Mouse (Mus musculus) CH12.LX (cell line): ENCODE measurements at regions not wholly inside any gene's neighbourhood (a gene's known extent, or its start where the extent isn't known, plus 50 kb on each side); places are given as distances from the start of the nearest gene placed in this dataset.
A peak's percentile ranks its signal among the peaks of the same experiment; 100 is the strongest.

Source experiments
- DNase-seq: peaks from one replicate; pipeline ENCODE4 v3.0.0-alpha.2; 2013; ENCODE audit errors: extremely low read depth
- H3K27ac ChIP-seq: 2 replicates; pipeline ENCODE4 v1.5.1; 2012; ENCODE audit warnings: low read depth, mild to moderate bottlenecking, control low read depth, moderate library complexity; ENCODE audit not compliant: insufficient read depth
- H3K27me3 ChIP-seq: replicated peaks from 2 replicates; pipeline ENCODE3; 2012; ENCODE audit warnings: inconsistent platforms
- H3K36me3 ChIP-seq, 2 experiments: replicated peaks in 1 of 2; 2 replicates each; pipeline versions ENCODE3 to v1.6.1; 2012; ENCODE audit warnings: inconsistent platforms in 1 of 2, low read length in 1 of 2, mild to moderate bottlenecking in 1 of 2, mixed read lengths in 1 of 2, moderate library complexity in 1 of 2; ENCODE audit not compliant: control insufficient read depth in 1 of 2, insufficient read depth in 1 of 2
- H3K4me1 ChIP-seq, 2 experiments: 2 replicates each; pipeline ENCODE4 v1.6.1; 2012; ENCODE audit warnings: inconsistent platforms in 1 of 2, moderate library complexity in 1 of 2; ENCODE audit not compliant: insufficient read depth in 2 of 2, control insufficient read depth in 1 of 2
- H3K4me2 ChIP-seq: 2 replicates; pipeline ENCODE4 v1.6.1; 2012; ENCODE audit warnings: low read depth, mild to moderate bottlenecking, control low read depth; ENCODE audit not compliant: poor library complexity, insufficient read depth, severe bottlenecking
- H3K4me3 ChIP-seq, 3 experiments: fragments of 150-350 bp in 1 of 3; sonication (generic) in 1 of 3; replicated peaks in 1 of 3; 2 replicates each; pipeline versions ENCODE3 to v1.5.1; 2011 to 2012; ENCODE audit warnings: low read depth in 2 of 3, low read length in 2 of 3, mild to moderate bottlenecking in 2 of 3, moderate library complexity in 2 of 3, control low read depth in 1 of 3, improper control_type of control experiment in 1 of 3, inconsistent platforms in 1 of 3, mixed read lengths in 1 of 3; ENCODE audit not compliant: poor library complexity in 1 of 3
- H3K79me2 ChIP-seq: replicated peaks from 2 replicates; pipeline ENCODE4 v1.6.1; 2012; ENCODE audit warnings: mild to moderate bottlenecking, moderate library complexity; ENCODE audit not compliant: control insufficient read depth, poor library complexity, insufficient read depth, severe bottlenecking; ENCODE audit errors: extremely low read depth
- H3K9ac ChIP-seq: 2 replicates; pipeline ENCODE4 v1.6.1; 2012; ENCODE audit warnings: low read depth, mild to moderate bottlenecking, control low read depth, moderate library complexity; ENCODE audit not compliant: insufficient read depth
- H3K9me3 ChIP-seq: replicated peaks from 2 replicates; pipeline ENCODE3; 2012; ENCODE audit warnings: low read length, inconsistent platforms, mixed read lengths
- CHD2 ChIP-seq: IDR thresholded peaks from 2 replicates; pipeline ENCODE4 v1.6.1; 2011; ENCODE audit warnings: low read length, improper control_type of control experiment
- CTCF ChIP-seq, 2 experiments: IDR thresholded peaks in 1 of 2; conservative IDR thresholded peaks in 1 of 2; 2 replicates each; pipeline ENCODE4 v1.5.1; 2011 to 2012; ENCODE audit warnings: low read depth in 2 of 2, low read length in 2 of 2, improper control_type of control experiment in 1 of 2, inconsistent platforms in 1 of 2, mild to moderate bottlenecking in 1 of 2, moderate library complexity in 1 of 2
- E2F4 ChIP-seq: IDR thresholded peaks from 2 replicates; pipeline ENCODE4 v1.6.1; 2011; ENCODE audit warnings: low read depth, low read length, improper control_type of control experiment; ENCODE audit not compliant: insufficient replicate concordance
- EP300 ChIP-seq: IDR thresholded peaks from 2 replicates; pipeline ENCODE4 v1.6.1; 2011; ENCODE audit warnings: low read length, improper control_type of control experiment
- JUND ChIP-seq: conservative IDR thresholded peaks from 2 replicates; pipeline ENCODE4 v1.6.1; 2011; ENCODE audit warnings: low read depth, low read length, improper control_type of control experiment
- KAT2A ChIP-seq: IDR thresholded peaks from 2 replicates; pipeline ENCODE4 v1.6.1; 2012; ENCODE audit warnings: low read length, improper control_type of control experiment, inconsistent platforms; ENCODE audit not compliant: insufficient replicate concordance
- MAZ ChIP-seq: IDR thresholded peaks from 2 replicates; pipeline ENCODE4 v1.6.1; 2012; ENCODE audit warnings: low read depth, mild to moderate bottlenecking, inconsistent platforms, low read length, improper control_type of control experiment, moderate library complexity
- MEF2A ChIP-seq: IDR thresholded peaks from 2 replicates; pipeline ENCODE4 v1.6.1; 2014; ENCODE audit warnings: low read depth, mild to moderate bottlenecking, inconsistent platforms, low read length, improper control_type of control experiment, borderline replicate concordance
- RAD21 ChIP-seq: IDR thresholded peaks from 2 replicates; pipeline ENCODE4 v1.6.1; 2011; ENCODE audit warnings: low read depth, mild to moderate bottlenecking, low read length, improper control_type of control experiment, moderate library complexity
- SMC3 ChIP-seq: IDR thresholded peaks from 2 replicates; pipeline ENCODE4 v1.6.1; 2011; ENCODE audit warnings: low read depth, low read length, improper control_type of control experiment
- USF1 ChIP-seq: IDR thresholded peaks from 2 replicates; pipeline ENCODE4 v1.6.1; 2014; ENCODE audit warnings: low read depth, mild to moderate bottlenecking, inconsistent platforms, low read length, improper control_type of control experiment
- USF2 ChIP-seq: conservative IDR thresholded peaks from 2 replicates; pipeline ENCODE4 v1.6.1; 2011; ENCODE audit warnings: low read depth, low read length, improper control_type of control experiment
- dilution Hi-C: fragments of 300-500 bp; cut with MboI; formaldehyde crosslinking; loops from 2 replicates; pipeline ENCODE4 v1.14.3; 2020; ENCODE audit warnings: low sequenced_read_pairs; ENCODE audit not compliant: extremely low pct_unique_long_range_greater_than_20kb, extremely low pct_ligation_motif_present
- in situ Hi-C: fragments of 300-500 bp; cut with MboI; formaldehyde crosslinking; loops from 3 replicates; pipeline ENCODE4 v1.14.3; 2019; ENCODE audit warnings: low sequenced_read_pairs, low pct_ligation_motif_present, low pct_unique_long_range_greater_than_20kb, mixed read lengths

- Histone ChIP-seq H3K4me3 (no peak overlapping the region), H3K4me1 (no peaks in the 10 kb centered on the region), H3K27ac (no peak overlapping the region), H3K9me3 (no peaks in the 10 kb centered on the region), H3K36me3 (no peaks in the 10 kb centered on the region), H3K79me2 (no peaks in the 10 kb centered on the region), H3K27me3 (no peaks in the 10 kb centered on the region), H3K4me2 (no peak overlapping the region), H3K9ac (no peak overlapping the region)
- no peak for TF ChIP-seq USF2
- no peak for TF ChIP-seq MAZ
- TF ChIP-seq CHD2: no peak
- no peak for TF ChIP-seq JUND
- no peak for TF ChIP-seq MEF2A
- TF ChIP-seq USF1: no peak
- TF ChIP-seq E2F4: no peak
- TF ChIP-seq EP300: no peak
- dilution Hi-C loops: no loop called here
- DNase-seq: no peak
- in situ Hi-C loops: no loop called here
Observed at GRCm38 (mm10) chr13:112038556-112039304, 229.9 kb upstream of the Map3k1 start.

DNA sequence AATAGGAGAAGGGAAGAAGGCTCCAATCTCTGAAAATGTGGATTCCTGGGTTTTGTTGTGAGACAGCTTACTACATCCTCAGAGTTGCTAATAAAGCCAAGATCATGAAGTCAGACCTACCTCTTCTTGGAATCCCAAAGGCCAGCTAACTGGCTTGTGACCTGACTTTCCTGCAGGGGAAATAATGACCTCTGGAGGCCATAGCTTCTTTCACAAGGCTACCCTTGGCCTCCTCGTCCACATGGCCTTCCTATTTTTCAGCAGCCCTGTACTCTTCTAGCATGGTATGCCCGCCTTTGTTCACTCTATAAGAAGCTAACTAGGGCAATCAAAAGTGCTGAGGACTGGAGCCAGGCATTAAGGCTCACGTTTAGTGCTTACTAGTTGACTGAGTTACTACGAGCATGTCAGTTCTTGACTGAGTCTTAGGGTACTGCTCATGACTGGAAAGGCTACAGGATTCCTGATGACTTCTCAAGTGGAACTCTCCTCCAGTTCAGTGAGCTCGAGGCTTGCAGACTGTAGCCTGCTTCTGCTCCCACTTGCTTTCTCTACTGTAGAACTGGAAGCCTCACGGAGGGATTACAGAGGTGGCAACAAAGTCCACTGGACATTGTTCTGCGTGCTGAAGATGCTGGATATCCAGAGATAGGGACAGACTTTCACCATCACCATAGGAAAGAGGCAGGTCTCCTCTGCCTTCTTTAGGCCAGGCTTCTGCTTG is 230.8 kb upstream of the Map3k1 start:
- H3K27me3 ChIP-seq: no peaks in the 10 kb centered on the region
- no peak overlapping the region for H3K9ac ChIP-seq
- DNase-seq: no peak
- no peaks in the 10 kb centered on the region for H3K36me3 ChIP-seq
- dilution Hi-C loops (no loop called here), in situ Hi-C loops (no loop called here)
- no peak overlapping the region for H3K4me3 ChIP-seq
- TF ChIP-seq SMC3 (peak; percentile 34; the same call in 1 of the 2 replicates), RAD21 (peak; percentile 30), CTCF (conservative IDR thresholded peaks at IDR 0.05 in 1 of 2, IDR thresholded peaks at IDR 0.05 in 1 of 2; ENCODE audit: low read depth in 2 of 2, low read length in 2 of 2) (0 out of 4 replicates have a peak, but pooled peaks of 1 of the 2 experiments have one; percentile 22), KAT2A (no peak)
- no peak overlapping the region for H3K4me2 ChIP-seq
- H3K4me1 ChIP-seq: no peaks in the 10 kb centered on the region
- no peaks in the 10 kb centered on the region for H3K79me2 ChIP-seq
- H3K27ac ChIP-seq: no peak overlapping the region
- no peaks in the 10 kb centered on the region for H3K9me3 ChIP-seq
